8 mouse cellular contexts compared by ENCODE assay signal in genomic region chr11:98345253-98345652, GRCm38 (mm10). TPM values are rescaled to one million over a fixed set of nuclear protein-coding genes. Genes with fewer than 3 reads are reported as not detected.
DNase-seq lines count a peak whose midpoint lies in the region; ATAC-seq and TF ChIP-seq lines count a peak whose summit lies in the region.

No protein-coding gene starts in this region.

- H3K4me2 ChIP-seq in embryonic facial prominence, embryonic 14.5 days (ENCODE audit: low read depth, low read length), result peak overlapping the region; percentile 46
- peak overlapping the region; percentile 35; the same call in 1 of the 2 replicates for H3K4me2 ChIP-seq in liver, embryonic 11.5 days

- H3K9me3 ChIP-seq in embryonic facial prominence, embryonic 14.5 days (ENCODE audit: control insufficient read depth, low read length), result no peaks in the 10 kb centered on the region
- H3K9me3 ChIP-seq in heart, embryonic 10.5 days, result no peaks in the 10 kb centered on the region
- H3K9me3 ChIP-seq in liver, embryonic 11.5 days (ENCODE audit: control insufficient read depth, low read length), result no peaks in the 10 kb centered on the region

- no peak for TF ChIP-seq POLR2A in testis, adult 2 months (IDR thresholded peaks at IDR 0.05; ENCODE audit: control insufficient read depth, low read depth, low read length)

- H3K4me3 ChIP-seq in embryonic facial prominence, embryonic 14.5 days (ENCODE audit: low read depth, low read length), result 0 out of 2 replicates have a peak overlapping the region, but pooled peaks have one; percentile 14
- peak overlapping the region; percentile 50 for H3K4me3 ChIP-seq in heart, embryonic 10.5 days
- no peak overlapping the region for H3K4me3 ChIP-seq in liver, embryonic 11.5 days (ENCODE audit: low read depth, low read length)
- no peak overlapping the region for H3K4me3 ChIP-seq in testis, adult 2 months (ENCODE audit: control insufficient read depth, low read depth, low read length)

- peaks cover 73% of the 10 kb centered on the region for H3K27me3 ChIP-seq in embryonic facial prominence, embryonic 14.5 days (replicated peaks; ENCODE audit: control insufficient read depth, insufficient read depth, low read length)
- H3K27me3 ChIP-seq in heart, embryonic 10.5 days (ENCODE audit: insufficient read depth, poor library complexity, severe bottlenecking), result peaks cover 89% of the 10 kb centered on the region
- H3K27me3 ChIP-seq in liver, embryonic 11.5 days (replicated peaks; ENCODE audit: control insufficient read depth, insufficient read depth, low read length), result peaks cover 84% of the 10 kb centered on the region
- H3K27me3 ChIP-seq in testis, adult 2 months (ENCODE audit: control insufficient read depth, insufficient read depth, low read length), result no peaks in the 10 kb centered on the region

- peaks cover 9% of the 10 kb centered on the region; the same call in 1 of the 2 replicates for H3K4me1 ChIP-seq in embryonic facial prominence, embryonic 14.5 days (ENCODE audit: control insufficient read depth, insufficient read depth, low read length)
- H3K4me1 ChIP-seq in heart, embryonic 10.5 days, result peaks cover 50% of the 10 kb centered on the region
- peaks cover 13% of the 10 kb centered on the region for H3K4me1 ChIP-seq in liver, embryonic 11.5 days (replicated peaks; ENCODE audit: control insufficient read depth, insufficient read depth, low read length)
- H3K4me1 ChIP-seq in testis, adult 2 months (ENCODE audit: control insufficient read depth, insufficient read depth, low read length), result peaks cover 14% of the 10 kb centered on the region

- DNase-seq in B cell, adult 2 months, result peak; percentile 81 to 82
- peak; percentile 85 for DNase-seq in adrenal gland, postnatal 25 days
- DNase-seq in embryonic facial prominence, embryonic 14.5 days (ENCODE audit: low spot score), result no peak
- peak; percentile 90 for DNase-seq in heart, embryonic 10.5 days (ENCODE audit: low spot score)
- peak; percentile 87 for DNase-seq in kidney, adult 9 months
- peak; percentile 66 for DNase-seq in liver, embryonic 11.5 days (ENCODE audit: low spot score)
- DNase-seq in natural killer cell, adult 2 months (ENCODE audit: low spot score in 2 of 2), result peak; percentile 51 to 70

- no peaks in the 10 kb centered on the region for H3K36me3 ChIP-seq in embryonic facial prominence, embryonic 14.5 days (ENCODE audit: control insufficient read depth, insufficient read depth, low read length)
- no peaks in the 10 kb centered on the region for H3K36me3 ChIP-seq in heart, embryonic 10.5 days
- no peaks in the 10 kb centered on the region for H3K36me3 ChIP-seq in liver, embryonic 11.5 days (ENCODE audit: control insufficient read depth, insufficient read depth, low read length)
- no peaks in the 10 kb centered on the region for H3K36me3 ChIP-seq in testis, adult 2 months (ENCODE audit: control insufficient read depth, insufficient read depth, low read length)

- under 1% methylated on average over 14 of the region's 14 CpGs for WGBS in embryonic facial prominence, embryonic 14.5 days
- WGBS in heart, embryonic 10.5 days, result 2% methylated on average over 14 of the region's 14 CpGs
- 2% methylated on average over 14 of the region's 14 CpGs for WGBS in liver, embryonic 11.5 days

- ATAC-seq in embryonic facial prominence, embryonic 14.5 days (ENCODE audit: low read depth), result no peak
- ATAC-seq in liver, embryonic 11.5 days (replicated peaks; ENCODE audit: low FRiP score), result no peak

- TF ChIP-seq CTCF in testis, adult 2 months (IDR thresholded peaks at IDR 0.05; ENCODE audit: control insufficient read depth, insufficient read depth, insufficient replicate concordance, low read depth, low read length), result peak; percentile 86

- H3K9ac ChIP-seq in embryonic facial prominence, embryonic 14.5 days (ENCODE audit: low read depth, low read length), result no peak overlapping the region
- no peak overlapping the region for H3K9ac ChIP-seq in liver, embryonic 11.5 days (ENCODE audit: low read depth, low read length)

- H3K27ac ChIP-seq in embryonic facial prominence, embryonic 14.5 days (replicated peaks; ENCODE audit: low read depth, low read length), result no peak overlapping the region
- H3K27ac ChIP-seq in heart, embryonic 10.5 days, result no peak overlapping the region
- H3K27ac ChIP-seq in liver, embryonic 11.5 days (ENCODE audit: low read depth, low read length), result no peak overlapping the region
- no peak overlapping the region for H3K27ac ChIP-seq in testis, adult 2 months (ENCODE audit: control insufficient read depth, insufficient read depth, low read depth, low read length)

RNA-seq across cellular contexts. Expression of gene Ppp1r1b, which starts 3.0 kb away (rescaled TPM):
- total RNA-seq in adrenal gland, postnatal 25 days (2021), result 0.24 TPM in 1 of 2 replicates, not detected in the other
- polyA plus RNA-seq in embryonic facial prominence, embryonic 14.5 days (2014; fragmentation: Nextera tagmentation; extraction: Ambion mirVana), result 4.1 and 5.1 TPM in 2 replicates
- polyA plus RNA-seq in heart, embryonic 10.5 days (2016; fragmentation: Nextera tagmentation; extraction: Ambion mirVana), result 8.1 and 20.1 TPM in 2 replicates
- polyA plus RNA-seq in liver, embryonic 11.5 days (2014; fragmentation: Nextera tagmentation; extraction: Ambion mirVana), result 0.38 TPM in 1 of 2 replicates, not detected in the other
- polyA plus RNA-seq in testis, adult 2 months (2012; rRNA removed), result 0.58 and 1.1 TPM in 2 replicates

RNA-seq across cellular contexts. Expression of gene Stard3, which starts 12.9 kb away (rescaled TPM):
- 23.6 and 23.9 TPM in 2 replicates for total RNA-seq in adrenal gland, postnatal 25 days (2021)
- 31.0 and 32.8 TPM in 2 replicates for polyA plus RNA-seq in embryonic facial prominence, embryonic 14.5 days (2014; fragmentation: Nextera tagmentation; extraction: Ambion mirVana)
- polyA plus RNA-seq in heart, embryonic 10.5 days (2016; fragmentation: Nextera tagmentation; extraction: Ambion mirVana), result 51.0 and 53.0 TPM in 2 replicates
- polyA plus RNA-seq in liver, embryonic 11.5 days (2014; fragmentation: Nextera tagmentation; extraction: Ambion mirVana), result 25.3 and 28.9 TPM in 2 replicates
- polyA plus RNA-seq in testis, adult 2 months (2012; rRNA removed), result 24.3 and 26.9 TPM in 2 replicates

RNA-seq across cellular contexts. Expression of gene Neurod2, which starts 15.8 kb away (rescaled TPM):
- not detected in 2 replicates for total RNA-seq in adrenal gland, postnatal 25 days (2021)
- polyA plus RNA-seq in embryonic facial prominence, embryonic 14.5 days (2014; fragmentation: Nextera tagmentation; extraction: Ambion mirVana), result 0.10 TPM in 1 of 2 replicates, not detected in the other
- polyA plus RNA-seq in heart, embryonic 10.5 days (2016; fragmentation: Nextera tagmentation; extraction: Ambion mirVana), result not detected in 2 replicates
- polyA plus RNA-seq in liver, embryonic 11.5 days (2014; fragmentation: Nextera tagmentation; extraction: Ambion mirVana), result 0.10 and 0.18 TPM in 2 replicates
- polyA plus RNA-seq in testis, adult 2 months (2012; rRNA removed), result not detected in 2 replicates

RNA-seq across cellular contexts. Expression of gene Tcap, which starts 38.4 kb away (rescaled TPM):
- 0.91 TPM in 1 of 2 replicates, not detected in the other for total RNA-seq in adrenal gland, postnatal 25 days (2021)
- 22.8 and 27.7 TPM in 2 replicates for polyA plus RNA-seq in embryonic facial prominence, embryonic 14.5 days (2014; fragmentation: Nextera tagmentation; extraction: Ambion mirVana)
- 86.0 and 159 TPM in 2 replicates for polyA plus RNA-seq in heart, embryonic 10.5 days (2016; fragmentation: Nextera tagmentation; extraction: Ambion mirVana)
- polyA plus RNA-seq in liver, embryonic 11.5 days (2014; fragmentation: Nextera tagmentation; extraction: Ambion mirVana), result 0.65 and 0.89 TPM in 2 replicates
- polyA plus RNA-seq in testis, adult 2 months (2012; rRNA removed), result 0.19 TPM in 1 of 2 replicates, not detected in the other

RNA-seq across cellular contexts. Expression of gene Pnmt, which starts 41.0 kb away (rescaled TPM):
- 458 and 547 TPM in 2 replicates for total RNA-seq in adrenal gland, postnatal 25 days (2021)
- polyA plus RNA-seq in embryonic facial prominence, embryonic 14.5 days (2014; fragmentation: Nextera tagmentation; extraction: Ambion mirVana), result 0.49 and 0.59 TPM in 2 replicates
- polyA plus RNA-seq in heart, embryonic 10.5 days (2016; fragmentation: Nextera tagmentation; extraction: Ambion mirVana), result 5.0 and 5.1 TPM in 2 replicates
- polyA plus RNA-seq in liver, embryonic 11.5 days (2014; fragmentation: Nextera tagmentation; extraction: Ambion mirVana), result 0.53 and 0.88 TPM in 2 replicates
- 0.35 and 4.7 TPM in 2 replicates for polyA plus RNA-seq in testis, adult 2 months (2012; rRNA removed)

Comparison
In these comparisons a context has a peak if more than half of its experiments do, and no peak if none do; other contexts are left out.
1. H3K4me3 ChIP-seq: peak in embryonic facial prominence, embryonic 14.5 days (single experiment) and heart, embryonic 10.5 days (single experiment); none in liver, embryonic 11.5 days (single experiment) and testis, adult 2 months (single experiment).